Mouse (Mus musculus) ES-E14 (cell line): ENCODE measurements around the gene Stxbp1.

Source experiments
- CHD2 ChIP-seq: IDR thresholded peaks from 2 replicates; pipeline ENCODE4 v1.6.1; 2014; ENCODE audit warnings: mild to moderate bottlenecking, low read depth, low read length, inconsistent platforms
- HCFC1 ChIP-seq: IDR thresholded peaks from 2 replicates; pipeline ENCODE4 v1.6.1; 2012; ENCODE audit warnings: low read length, inconsistent platforms, borderline replicate concordance; ENCODE audit not compliant: insufficient read depth
- MAFK ChIP-seq: IDR thresholded peaks from 2 replicates; pipeline ENCODE4 v1.6.1; 2014; ENCODE audit warnings: mild to moderate bottlenecking, low read depth, low read length, inconsistent platforms; ENCODE audit not compliant: insufficient read depth
- ZC3H11A ChIP-seq: IDR thresholded peaks from 2 replicates; pipeline ENCODE4 v1.6.1; 2012; ENCODE audit warnings: low read depth, mild to moderate bottlenecking, inconsistent platforms, low read length, borderline replicate concordance

DNA sequence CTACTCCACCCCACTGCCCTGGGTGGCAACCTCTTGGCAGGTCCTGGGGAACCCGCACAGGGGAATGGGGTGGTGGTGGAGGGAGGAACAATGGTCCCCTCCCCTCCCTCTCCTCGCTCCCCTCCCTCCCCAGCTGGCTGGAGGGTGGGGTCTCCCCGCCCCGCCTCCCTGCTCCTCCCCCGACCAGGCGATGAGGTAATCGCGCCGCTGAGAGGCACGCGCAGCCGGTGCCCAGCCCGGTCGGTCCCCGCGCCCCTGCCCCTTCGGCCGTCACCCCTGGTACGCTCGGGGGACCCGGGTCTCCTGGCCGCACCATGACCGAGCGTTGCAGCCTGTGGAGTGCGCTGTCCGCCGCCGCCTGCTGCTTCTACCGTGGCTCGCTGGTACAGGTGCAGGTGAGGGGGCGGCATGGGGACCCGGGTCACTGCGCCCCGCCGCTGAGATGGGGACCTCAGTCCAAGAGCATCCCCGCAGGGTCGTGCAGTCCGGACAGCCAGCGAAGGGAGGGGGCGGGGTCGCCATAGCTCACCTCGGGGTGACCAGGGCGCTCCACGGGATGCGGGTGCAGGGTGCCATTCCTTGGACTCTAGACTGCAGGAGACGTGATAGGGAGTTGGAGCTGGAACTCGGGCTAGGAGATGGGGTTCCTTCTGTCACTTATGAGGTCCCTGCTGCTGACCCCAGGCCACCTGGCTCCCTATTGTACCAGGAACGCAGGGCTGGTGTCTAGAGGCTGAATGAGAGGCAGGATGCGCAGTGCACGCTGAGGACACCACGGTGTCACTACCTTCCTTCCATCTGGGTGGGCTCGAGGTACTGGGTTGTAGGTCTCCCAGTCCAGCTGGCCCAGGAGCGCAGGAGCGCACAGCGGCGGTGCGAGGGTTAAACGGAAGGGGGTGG is 105.5 kb downstream of the Stxbp1 start:
- TF ChIP-seq CHD2 (no peak), HCFC1 (no peak), ZC3H11A (no peak), MAFK (no peak)
